Mouse (Mus musculus) kidney, adult 2 months (tissue): ENCODE results near the gene Ehd1.

Experiments used
- CTCF ChIP-seq: fragments of 200-500 bp; conservative IDR thresholded peaks from 2 replicates; pipeline ENCODE4 v1.5.1; 2011; ENCODE audit warnings: low read depth, mild to moderate bottlenecking, control low read depth, low read length, moderate library complexity, mixed read lengths; ENCODE audit not compliant: insufficient read depth, insufficient read length
- POLR2A ChIP-seq: fragments of 200-500 bp; IDR thresholded peaks from one replicate; pipeline ENCODE4 v1.6.1; 2011; ENCODE audit warnings: low read depth, low read length, control low read depth

DNA sequence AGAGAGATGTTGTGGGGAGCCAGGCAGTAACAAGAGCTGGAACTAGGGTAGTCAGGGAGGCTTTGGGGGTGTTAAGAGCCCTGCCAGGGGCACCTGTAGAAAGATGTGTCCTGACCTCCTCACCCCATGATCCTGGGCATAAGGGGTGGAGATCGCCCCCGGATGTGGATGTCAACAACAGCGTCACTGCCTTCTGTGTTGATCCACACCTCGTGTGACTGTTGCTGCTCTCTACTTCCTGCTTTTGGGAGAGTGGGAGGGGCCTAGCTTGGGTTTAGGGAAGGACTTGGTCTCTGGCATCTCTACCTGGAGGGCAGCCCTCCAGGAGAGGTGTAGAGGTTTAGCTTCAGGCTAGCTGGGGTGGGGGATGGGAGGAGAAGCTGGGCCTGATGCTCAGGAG is 34.2 kb upstream of the Ehd1 start:
- TF ChIP-seq CTCF (no peak), POLR2A (no peak)
